Mouse (Mus musculus): ENCODE data around the gene Thoc2. TPM values are rescaled to one million over a fixed set of nuclear protein-coding genes. Genes with fewer than 3 reads are reported as not detected.
A peak's percentile ranks its signal among the peaks of the same experiment; 100 is the strongest.
"Not testable (repeated sequence)": the region's sequence is repeated elsewhere in the genome, so short reads cannot be mapped to it uniquely, and the experiment has no call there.

Gene Thoc2
- 58.0 and 69.8 TPM in 2 replicates for polyA plus RNA-seq (2015; fragmentation: Nextera tagmentation; extraction: Ambion mirVana)

- H3K27ac ChIP-seq (ENCODE audit: low read length): no peak within 1 kb of the TSS
- no peak for ATAC-seq
These were observed at the start of gene Thoc2 for GRCm38 (mm10) chrX:41920574-41920973. Gene Thoc2 (minus strand): TSS chrX:41920674.

DNA sequence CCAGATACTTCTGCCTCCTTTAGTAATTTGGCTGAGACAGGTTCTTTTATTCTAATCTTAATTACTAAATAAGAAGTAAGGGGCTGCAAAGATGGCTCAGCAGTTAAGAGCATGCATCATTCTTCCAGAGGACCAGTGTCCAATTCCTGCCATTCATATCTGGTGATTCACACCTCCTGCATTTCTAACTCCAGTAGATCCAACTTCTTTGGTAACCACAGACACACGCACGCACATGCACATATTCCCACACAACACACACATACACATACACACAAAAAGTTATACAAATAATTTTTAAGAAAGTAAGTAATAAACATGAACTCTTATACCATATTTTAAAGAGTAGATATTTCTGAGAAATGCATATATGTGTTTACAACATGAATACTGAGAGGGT lies 49.6 kb upstream of the Thoc2 start:
- H3K27ac ChIP-seq (ENCODE audit: low read length): no peak overlapping the region
- TF ChIP-seq EP300 (IDR thresholded peaks at IDR 0.05) (no peak), CTCF (IDR thresholded peaks at IDR 0.05) (no peak)
- no peak overlapping the region for H3K9ac ChIP-seq (replicated peaks; ENCODE audit: low read depth)
- no peaks in the 10 kb centered on the region for H3K9me3 ChIP-seq (ENCODE audit: low read length)
- no peak overlapping the region for H3K4me2 ChIP-seq (replicated peaks; ENCODE audit: low read depth, low read length)
- no peaks in the 10 kb centered on the region for H3K4me1 ChIP-seq (ENCODE audit: insufficient read depth, low read depth, low read length)
- no peaks in the 10 kb centered on the region for H3K27me3 ChIP-seq (replicated peaks; ENCODE audit: insufficient read depth, low read length)
- no peak for DNase-seq (ENCODE audit: low spot score)
- 86% methylated on average over 2 of the region's 2 CpGs for whole genome bisulfite sequencing
- no peak overlapping the region for H3K4me3 ChIP-seq (ENCODE audit: low read depth, low read length)
- ATAC-seq: no peak
- no peaks in the 10 kb centered on the region for H3K36me3 ChIP-seq (ENCODE audit: insufficient read depth, low read length)

More at GRCm38 (mm10) chrX:41920574-41920973, at the start of gene Thoc2:
- H3K4me2 ChIP-seq (replicated peaks; ENCODE audit: low read depth, low read length): no peak within 1 kb of the TSS
- no peaks in the 10 kb centered on the region for H3K36me3 ChIP-seq (ENCODE audit: insufficient read depth, low read length)
- H3K4me1 ChIP-seq (ENCODE audit: insufficient read depth, low read depth, low read length): no peaks in the 10 kb centered on the region
- H3K4me3 ChIP-seq (ENCODE audit: low read depth, low read length): no peak within 1 kb of the TSS
- WGBS: 72% methylated on average over 1 of the region's 1 CpGs
- H3K9me3 ChIP-seq (ENCODE audit: low read length): no peaks in the 10 kb centered on the region
- DNase-seq (ENCODE audit: low spot score): no peak
- no peak within 1 kb of the TSS for H3K9ac ChIP-seq (replicated peaks; ENCODE audit: low read depth)
- no peak for TF ChIP-seq EP300 (IDR thresholded peaks at IDR 0.05)
- TF ChIP-seq CTCF (IDR thresholded peaks at IDR 0.05): no peak
- no peaks in the 10 kb centered on the region for H3K27me3 ChIP-seq (replicated peaks; ENCODE audit: insufficient read depth, low read length)

GRCm38 (mm10) chrX:41969341-41969740 lies 48.9 kb upstream of the Thoc2 start:
- no peaks in the 10 kb centered on the region for H3K27me3 ChIP-seq (replicated peaks; ENCODE audit: insufficient read depth, low read length)
- H3K4me3 ChIP-seq (ENCODE audit: low read depth, low read length): no peak overlapping the region
- H3K4me2 ChIP-seq (replicated peaks; ENCODE audit: low read depth, low read length): no peak overlapping the region
- no peaks in the 10 kb centered on the region for H3K36me3 ChIP-seq (ENCODE audit: insufficient read depth, low read length)
- H3K27ac ChIP-seq (ENCODE audit: low read length): no peak overlapping the region
- no peaks in the 10 kb centered on the region for H3K9me3 ChIP-seq (ENCODE audit: low read length)
- no peak overlapping the region for H3K9ac ChIP-seq (replicated peaks; ENCODE audit: low read depth)
- TF ChIP-seq CTCF (IDR thresholded peaks at IDR 0.05): no peak
- no peak for TF ChIP-seq EP300 (IDR thresholded peaks at IDR 0.05)
- no peak for ATAC-seq
- WGBS: 62% methylated on average over 4 of the region's 4 CpGs
- no peak for DNase-seq (ENCODE audit: low spot score)
- no peaks in the 10 kb centered on the region for H3K4me1 ChIP-seq (ENCODE audit: insufficient read depth, low read depth, low read length)

DNA sequence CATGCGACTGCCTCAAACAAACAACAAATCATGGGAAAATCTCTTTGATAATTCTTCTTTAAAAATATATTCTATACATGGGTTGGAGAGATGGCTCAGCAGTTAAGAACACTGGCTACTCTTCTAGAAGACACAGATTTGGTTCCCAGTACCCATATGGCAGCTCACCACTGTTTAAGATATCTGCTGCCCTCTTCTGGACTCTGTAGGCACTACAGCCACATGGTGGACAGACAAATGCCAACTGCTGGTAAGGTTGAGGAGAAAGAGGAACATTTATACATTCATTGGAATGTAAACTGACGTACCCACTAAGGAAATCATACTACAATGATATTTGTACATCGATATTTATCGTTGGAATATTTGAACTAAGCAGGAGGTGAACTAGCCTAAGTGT lies 36.7 kb upstream of the Thoc2 start:
- H3K27ac ChIP-seq (ENCODE audit: low read length): no peak overlapping the region

DNA sequence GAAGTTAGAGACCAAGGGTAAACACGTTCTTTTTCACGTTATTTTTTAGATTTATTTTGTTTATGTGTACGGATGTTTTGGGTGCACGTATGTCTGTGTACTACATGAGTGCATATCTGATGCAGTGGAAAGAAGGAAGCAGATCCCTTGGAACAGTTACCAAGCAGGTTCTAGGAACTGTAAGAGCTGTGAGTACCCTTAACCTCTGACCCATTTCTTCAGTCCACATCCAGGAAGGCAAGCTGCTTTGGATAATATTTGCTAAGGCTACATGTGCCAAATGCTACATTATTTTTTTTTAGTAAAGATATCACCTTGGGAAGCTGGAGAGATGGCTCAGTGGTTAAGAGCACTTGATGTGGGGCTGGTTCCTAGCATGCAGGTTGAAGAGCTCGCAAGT lies 21.4 kb upstream of the Thoc2 start:
- peak; percentile 61 for ATAC-seq
- no peaks in the 10 kb centered on the region for H3K9me3 ChIP-seq (ENCODE audit: low read length)
- no peaks in the 10 kb centered on the region for H3K4me1 ChIP-seq (ENCODE audit: insufficient read depth, low read depth, low read length)
- H3K4me3 ChIP-seq (ENCODE audit: low read depth, low read length): no peak overlapping the region
- H3K27ac ChIP-seq (ENCODE audit: low read length): no peak overlapping the region
- TF ChIP-seq EP300 (IDR thresholded peaks at IDR 0.05) (no peak), CTCF (IDR thresholded peaks at IDR 0.05) (no peak)
- H3K36me3 ChIP-seq (ENCODE audit: insufficient read depth, low read length): no peaks in the 10 kb centered on the region
- peak; percentile 35 for DNase-seq (ENCODE audit: low spot score)
- 79% methylated on average over 5 of the region's 5 CpGs for WGBS
- no peak overlapping the region for H3K9ac ChIP-seq (replicated peaks; ENCODE audit: low read depth)
- H3K27me3 ChIP-seq (replicated peaks; ENCODE audit: insufficient read depth, low read length): no peaks in the 10 kb centered on the region
- no peak overlapping the region for H3K4me2 ChIP-seq (replicated peaks; ENCODE audit: low read depth, low read length)

More for the DNA sequence above, 36.7 kb upstream of the Thoc2 start:
- H3K9me3 ChIP-seq (ENCODE audit: low read length): no peaks in the 10 kb centered on the region
- no peak for ATAC-seq
- H3K4me2 ChIP-seq (replicated peaks; ENCODE audit: low read depth, low read length): no peak overlapping the region
- no peak for DNase-seq (ENCODE audit: low spot score)
- WGBS: 60% methylated on average over 4 of the region's 4 CpGs
- TF ChIP-seq CTCF (IDR thresholded peaks at IDR 0.05) (peak; percentile 60), EP300 (IDR thresholded peaks at IDR 0.05) (no peak)
- no peaks in the 10 kb centered on the region for H3K36me3 ChIP-seq (ENCODE audit: insufficient read depth, low read length)
- H3K27me3 ChIP-seq (replicated peaks; ENCODE audit: insufficient read depth, low read length): no peaks in the 10 kb centered on the region
- no peak overlapping the region for H3K4me3 ChIP-seq (ENCODE audit: low read depth, low read length)
- H3K4me1 ChIP-seq (ENCODE audit: insufficient read depth, low read depth, low read length): no peaks in the 10 kb centered on the region
- no peak overlapping the region for H3K9ac ChIP-seq (replicated peaks; ENCODE audit: low read depth)

- not testable (repeated sequence) for H3K27me3 ChIP-seq (replicated peaks; ENCODE audit: insufficient read depth, low read length); ATAC-seq; H3K4me2 ChIP-seq (replicated peaks; ENCODE audit: low read depth, low read length); H3K4me3 ChIP-seq (ENCODE audit: low read depth, low read length); DNase-seq (ENCODE audit: low spot score); H3K27ac ChIP-seq (ENCODE audit: low read length); H3K4me1 ChIP-seq (ENCODE audit: insufficient read depth, low read depth, low read length); H3K9me3 ChIP-seq (ENCODE audit: low read length); H3K36me3 ChIP-seq (ENCODE audit: insufficient read depth, low read length); H3K9ac ChIP-seq (replicated peaks; ENCODE audit: low read depth)
- 45% methylated on average over 6 of the region's 6 CpGs for whole genome bisulfite sequencing
These were observed 11.3 kb upstream of the Thoc2 start for GRCm38 (mm10) chrX:41931821-41932220.

- ATAC-seq: peak; percentile 65
- peak; percentile 47 for DNase-seq (ENCODE audit: low spot score)
- WGBS: 39% methylated on average over 5 of the region's 5 CpGs
- no peaks in the 10 kb centered on the region for H3K4me1 ChIP-seq (ENCODE audit: insufficient read depth, low read depth, low read length)
- H3K9ac ChIP-seq (replicated peaks; ENCODE audit: low read depth): no peak overlapping the region
- H3K4me2 ChIP-seq (replicated peaks; ENCODE audit: low read depth, low read length): no peak overlapping the region
- H3K4me3 ChIP-seq (ENCODE audit: low read depth, low read length): no peak overlapping the region
- no peak overlapping the region for H3K27ac ChIP-seq (ENCODE audit: low read length)
- no peaks in the 10 kb centered on the region for H3K27me3 ChIP-seq (replicated peaks; ENCODE audit: insufficient read depth, low read length)
- H3K9me3 ChIP-seq (ENCODE audit: low read length): no peaks in the 10 kb centered on the region
- TF ChIP-seq CTCF (IDR thresholded peaks at IDR 0.05) (no peak), EP300 (IDR thresholded peaks at IDR 0.05) (no peak)
- H3K36me3 ChIP-seq (ENCODE audit: insufficient read depth, low read length): no peaks in the 10 kb centered on the region
These were observed 4.2 kb upstream of the Thoc2 start for GRCm38 (mm10) chrX:41924708-41925107.
